Mouse (Mus musculus) spleen, adult 2 months (tissue): ENCODE results near the gene Slc35f1. TPM values are rescaled to one million over a fixed set of nuclear protein-coding genes. Genes with fewer than 3 reads are reported as not detected.

Experiments
- DNase-seq, 2 experiments: peaks; one replicate each; pipeline versions ENCODE4 v3.0.0 to v3.0.0-alpha.2; 2012 to 2021; ENCODE audit warnings: low spot score in 2 of 2, low read depth in 1 of 2
- H3K27ac ChIP-seq: fragments of 200-500 bp; 2 replicates; pipeline ENCODE4 v1.5.1; 2012; ENCODE audit warnings: low read length, inconsistent platforms; ENCODE audit not compliant: insufficient read depth
- H3K27me3 ChIP-seq: fragments of 200-500 bp; 2 replicates; pipeline ENCODE4 v1.6.1; 2012; ENCODE audit warnings: mild to moderate bottlenecking, moderate library complexity, low read length, inconsistent platforms; ENCODE audit not compliant: control insufficient read depth, insufficient read depth
- H3K36me3 ChIP-seq: fragments of 200-500 bp; 2 replicates; pipeline ENCODE4 v1.6.1; 2012; ENCODE audit warnings: mild to moderate bottlenecking, low read length, inconsistent platforms; ENCODE audit not compliant: control insufficient read depth, insufficient read depth
- H3K4me1 ChIP-seq: fragments of 200-500 bp; 2 replicates; pipeline ENCODE4 v1.6.1; 2011; ENCODE audit warnings: inconsistent platforms; ENCODE audit not compliant: control insufficient read depth, insufficient read depth, insufficient read length
- H3K4me3 ChIP-seq: fragments of 200-500 bp; 2 replicates; pipeline ENCODE4 v1.5.1; 2011; ENCODE audit warnings: mild to moderate bottlenecking, inconsistent platforms; ENCODE audit not compliant: insufficient read depth, insufficient read length; ENCODE audit errors: extremely low read depth
- CTCF ChIP-seq: fragments of 200-500 bp; IDR thresholded peaks from 2 replicates; pipeline ENCODE4 v1.5.1; 2011; ENCODE audit warnings: mild to moderate bottlenecking, inconsistent platforms; ENCODE audit not compliant: insufficient read depth, insufficient read length, insufficient replicate concordance; ENCODE audit errors: extremely low read depth
- POLR2A ChIP-seq: fragments of 200-500 bp; IDR thresholded peaks from 2 replicates; pipeline ENCODE4 v1.6.1; 2011; ENCODE audit warnings: low read depth, low read length, inconsistent platforms
- WGBS: fragments of 180-500 bp; shearing (Covaris S2); methylation state at CpG from one replicate; pipeline ENCODE4 v1.1.7; 2018; 5-methylcytosine and 5-hydroxymethylcytosine counted together
- polyA plus RNA-seq: library from polyadenylated mRNA; depleted of rRNA; stranded (reverse); fragments of >200 nt; gene quantifications from 2 replicates; pipeline ENCODE4 v1.2.3, GENCODE M21; 2012

Gene Slc35f1
- polyA plus RNA-seq, 1 experiment = 0.11 TPM

GRCm38 (mm10) chr10:52748028-52748597, 57.8 kb downstream of the Slc35f1 start:
- H3K4me1 ChIP-seq = no peaks in the 10 kb centered on the region
- no peak for TF ChIP-seq CTCF
- TF ChIP-seq POLR2A = no peak
- WGBS = 75% methylated on average over 4 of the region's 4 CpGs
- no peak for DNase-seq
- H3K36me3 ChIP-seq = no peaks in the 10 kb centered on the region
- no peak overlapping the region for H3K27ac ChIP-seq
- H3K27me3 ChIP-seq = no peaks in the 10 kb centered on the region
- H3K4me3 ChIP-seq = no peak overlapping the region

GRCm38 (mm10) chr10:52755949-52756679, 65.8 kb downstream of the Slc35f1 start:
- TF ChIP-seq POLR2A (no peak), CTCF (no peak)
- no peaks in the 10 kb centered on the region for H3K27me3 ChIP-seq
- DNase-seq = no peak
- no peak overlapping the region for H3K4me3 ChIP-seq
- no peak overlapping the region for H3K27ac ChIP-seq
- no peaks in the 10 kb centered on the region for H3K4me1 ChIP-seq
- H3K36me3 ChIP-seq = no peaks in the 10 kb centered on the region
- WGBS = 80% methylated on average over 13 of the region's 13 CpGs

- Histone ChIP-seq H3K27me3 (no peaks in the 10 kb centered on the region), H3K4me3 (no peak overlapping the region), H3K4me1 (no peaks in the 10 kb centered on the region), H3K27ac (no peak overlapping the region), H3K36me3 (no peaks in the 10 kb centered on the region)
- TF ChIP-seq POLR2A (no peak), CTCF (no peak)
- no peak for DNase-seq
- WGBS = 79% methylated on average over 4 of the region's 4 CpGs
Observed at GRCm38 (mm10) chr10:52757496-52758260, 67.3 kb downstream of the Slc35f1 start.

- H3K36me3 ChIP-seq = no peaks in the 10 kb centered on the region
- no peaks in the 10 kb centered on the region for H3K4me1 ChIP-seq
- DNase-seq = no peak
- no peak overlapping the region for H3K27ac ChIP-seq
- no peak overlapping the region for H3K4me3 ChIP-seq
- no peaks in the 10 kb centered on the region for H3K27me3 ChIP-seq
- no peak for TF ChIP-seq CTCF
- no peak for TF ChIP-seq POLR2A
- WGBS = 35% methylated on average over 4 of the region's 4 CpGs
Observed at GRCm38 (mm10) chr10:52758589-52758988, 68.3 kb downstream of the Slc35f1 start.

GRCm38 (mm10) chr10:52760527-52760926, 70.2 kb downstream of the Slc35f1 start:
- no peak for DNase-seq
- Histone ChIP-seq H3K4me3 (no peak overlapping the region), H3K4me1 (no peaks in the 10 kb centered on the region), H3K27me3 (no peaks in the 10 kb centered on the region), H3K36me3 (no peaks in the 10 kb centered on the region), H3K27ac (no peak overlapping the region)
- no peak for TF ChIP-seq POLR2A
- TF ChIP-seq CTCF = no peak
- 85% methylated on average over 1 of the region's 1 CpGs for WGBS

- 76% methylated on average over 4 of the region's 4 CpGs for WGBS
- H3K4me1 ChIP-seq = no peaks in the 10 kb centered on the region
- H3K36me3 ChIP-seq = no peaks in the 10 kb centered on the region
- H3K27me3 ChIP-seq = no peaks in the 10 kb centered on the region
- TF ChIP-seq CTCF (no peak), POLR2A (no peak)
- no peak for DNase-seq
- H3K4me3 ChIP-seq = no peak overlapping the region
- H3K27ac ChIP-seq = no peak overlapping the region
Observed at GRCm38 (mm10) chr10:52779926-52780485, 89.7 kb downstream of the Slc35f1 start.
